Mouse (Mus musculus) thymus, adult 2 months (tissue): ENCODE results near the gene Fam76b.

Source experiments
- CTCF ChIP-seq: fragments of 200-500 bp; IDR thresholded peaks from 2 replicates; pipeline ENCODE4 v1.5.1; 2012; ENCODE audit warnings: mild to moderate bottlenecking, control low read depth, low read length, moderate library complexity, borderline replicate concordance; ENCODE audit not compliant: control insufficient read depth, poor library complexity, insufficient read depth; ENCODE audit errors: extremely low read depth
- POLR2A ChIP-seq: fragments of 200-500 bp; IDR thresholded peaks from 2 replicates; pipeline ENCODE4 v1.6.1; 2012; ENCODE audit warnings: mild to moderate bottlenecking, low read length, control low read depth, moderate library complexity; ENCODE audit not compliant: control insufficient read depth, poor library complexity, insufficient read depth; ENCODE audit errors: extremely low read depth

GRCm38 (mm10) chr9:13856247-13856646 is 28.7 kb downstream of the Fam76b start:
- TF ChIP-seq CTCF (no peak), POLR2A (no peak)
